Mouse (Mus musculus) lung, postnatal 14 days (tissue): Measurements from ENCODE around the gene Lhfpl5.
"Not testable (repeated sequence)": the region's sequence is repeated elsewhere in the genome, so short reads cannot be mapped to it uniquely, and the experiment has no call there.

ENCODE experiments used
- DNase-seq: peaks from one replicate; pipeline ENCODE4 v3.0.0; 2021

The Lhfpl5 gene

DNA sequence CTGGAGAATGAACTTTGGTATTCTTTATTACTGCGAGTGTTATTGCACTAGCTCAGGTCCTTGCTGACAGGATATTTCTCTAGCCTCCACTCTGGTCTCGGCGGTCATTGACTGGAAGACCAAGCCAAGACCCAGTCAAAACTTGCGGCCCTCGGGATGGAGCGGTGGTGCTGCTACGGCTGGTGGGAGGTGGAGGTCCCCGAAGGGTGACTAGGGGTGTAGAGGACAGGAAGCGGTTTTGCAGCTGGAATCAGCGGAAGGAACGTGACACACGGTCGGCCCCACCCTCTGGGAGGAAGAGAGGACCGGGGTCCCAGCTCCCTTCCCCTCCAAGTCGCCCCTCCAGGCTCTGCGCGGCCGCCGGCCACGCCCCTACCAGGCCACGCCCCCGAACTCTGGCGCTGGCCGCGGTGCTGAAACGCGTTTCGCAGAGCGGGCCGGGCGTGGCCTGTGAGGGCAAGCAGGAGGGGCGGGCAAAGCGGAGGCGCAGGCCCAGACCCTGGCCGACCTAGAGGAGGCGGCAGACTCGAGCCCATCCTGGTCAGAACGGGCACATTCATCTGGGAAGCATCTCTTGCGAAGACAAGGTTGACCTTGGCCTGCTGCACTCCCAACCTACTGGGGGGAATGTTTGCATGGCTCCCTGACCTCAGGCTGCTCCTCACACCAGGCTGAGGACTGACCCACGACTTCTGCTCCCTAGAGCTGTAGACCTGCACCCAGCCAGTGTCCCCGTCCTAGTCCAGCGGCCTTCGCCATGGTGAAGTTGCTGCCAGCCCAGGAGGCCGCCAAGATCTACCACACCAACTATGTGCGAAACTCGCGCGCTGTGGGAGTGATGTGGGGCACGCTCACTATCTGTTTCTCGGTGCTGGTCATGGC lies at the start of gene Lhfpl5:
Gene Lhfpl5, plus strand, starts transcription at position 398 of the 882 bp plus-strand sequence.
- peak; percentile 46 for DNase-seq

DNA sequence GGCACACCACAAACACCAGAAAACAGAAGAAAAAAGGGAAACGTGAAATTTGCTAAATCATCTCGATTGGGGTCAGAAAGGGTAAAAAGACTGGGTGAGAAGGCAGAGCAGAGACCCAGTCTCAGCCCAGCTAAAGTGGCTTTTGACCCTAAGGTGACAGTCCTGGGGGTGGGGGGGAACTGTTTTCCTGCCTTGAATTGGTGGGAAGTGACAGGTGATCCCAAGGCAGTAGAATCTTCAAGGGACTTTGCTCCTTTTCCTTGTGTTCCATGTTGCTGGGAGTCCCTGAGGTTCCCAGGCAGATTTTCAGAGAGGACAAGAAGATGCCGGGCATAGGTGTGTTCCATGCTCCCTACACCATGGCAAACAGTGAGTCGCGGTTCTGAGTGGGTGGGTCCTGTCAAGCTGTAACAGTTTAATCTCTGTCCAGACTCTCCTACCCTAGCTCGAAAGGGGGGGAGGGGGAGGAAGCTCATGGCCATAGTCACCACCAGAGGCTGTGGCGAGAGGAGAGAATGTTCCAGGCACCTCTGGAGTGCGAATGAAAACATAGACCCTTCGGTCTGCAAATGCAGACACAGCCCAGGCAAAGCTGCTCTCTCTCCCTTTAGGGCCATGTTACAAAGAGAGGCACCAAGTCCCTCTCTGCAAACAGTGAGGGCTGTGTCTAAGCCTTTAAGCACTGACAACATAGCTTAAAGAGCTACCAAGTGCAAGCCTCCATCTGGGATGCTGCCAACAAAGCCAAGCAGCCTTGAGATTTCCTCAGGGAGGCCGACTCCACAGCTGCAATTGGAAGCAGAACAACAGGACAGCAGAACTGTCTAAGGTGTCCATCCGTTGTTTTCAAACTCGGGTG lies 48.0 kb upstream of the Lhfpl5 start:
- no peak for DNase-seq

DNA sequence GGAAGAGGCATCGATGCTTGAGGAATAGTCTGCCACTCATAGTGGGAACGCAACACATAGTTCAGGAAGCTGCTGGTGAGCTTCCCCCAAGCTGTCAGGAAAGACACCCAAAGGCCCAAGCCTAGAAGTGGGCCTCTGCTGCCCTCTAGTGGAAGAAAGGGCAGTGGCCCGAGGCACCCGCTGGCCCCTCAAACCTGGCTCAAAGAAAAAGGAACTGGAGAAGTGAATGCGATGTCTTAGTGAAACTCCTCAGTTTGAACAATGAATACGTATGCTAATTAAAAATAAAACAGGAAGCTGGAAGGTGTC lies 47.4 kb upstream of the Lhfpl5 start:
- DNase-seq: peak; percentile 92

DNA sequence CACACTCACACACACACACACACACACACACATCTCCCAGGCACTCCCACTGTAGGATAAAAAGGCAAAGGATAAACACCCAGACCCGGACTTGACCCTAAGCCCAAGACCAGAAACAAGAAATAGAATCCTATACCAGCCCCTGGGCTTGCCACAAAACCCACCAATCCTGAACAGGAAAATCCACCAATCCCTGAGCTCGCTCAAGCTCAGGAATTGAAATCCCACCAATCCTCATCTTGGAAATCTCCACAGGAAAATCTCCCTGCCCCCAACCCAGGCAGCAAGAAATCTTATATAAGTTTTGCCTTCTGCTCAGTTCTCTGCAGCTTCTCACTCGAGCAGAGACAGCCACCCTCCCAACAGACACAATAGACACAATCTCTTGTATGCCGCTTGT lies 46.3 kb upstream of the Lhfpl5 start:
- no peak for DNase-seq

DNA sequence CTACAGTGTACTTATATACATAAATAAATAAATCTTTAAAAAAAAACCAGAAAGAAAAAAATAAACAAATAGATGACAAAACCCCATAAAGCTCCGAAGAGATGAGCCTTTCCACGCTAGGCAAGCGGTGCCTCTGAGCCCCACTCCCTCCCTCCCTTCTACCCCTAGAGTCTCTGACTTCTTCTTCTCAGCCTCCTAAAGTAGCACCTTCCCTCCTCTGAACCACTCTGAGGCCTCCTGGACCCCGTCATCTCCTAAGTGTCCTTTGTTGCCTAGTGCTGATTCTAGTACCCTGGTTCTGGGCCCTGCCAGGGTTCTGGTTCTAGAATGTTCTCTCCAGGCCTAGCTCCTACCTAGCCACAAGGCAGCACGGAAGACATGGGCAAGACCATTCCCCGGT lies 44.9 kb upstream of the Lhfpl5 start, which contains the start of gene Armc12:
Gene Armc12, plus strand, starts transcription at position 301 of the 400 bp plus-strand sequence.
- no peak for DNase-seq

DNA sequence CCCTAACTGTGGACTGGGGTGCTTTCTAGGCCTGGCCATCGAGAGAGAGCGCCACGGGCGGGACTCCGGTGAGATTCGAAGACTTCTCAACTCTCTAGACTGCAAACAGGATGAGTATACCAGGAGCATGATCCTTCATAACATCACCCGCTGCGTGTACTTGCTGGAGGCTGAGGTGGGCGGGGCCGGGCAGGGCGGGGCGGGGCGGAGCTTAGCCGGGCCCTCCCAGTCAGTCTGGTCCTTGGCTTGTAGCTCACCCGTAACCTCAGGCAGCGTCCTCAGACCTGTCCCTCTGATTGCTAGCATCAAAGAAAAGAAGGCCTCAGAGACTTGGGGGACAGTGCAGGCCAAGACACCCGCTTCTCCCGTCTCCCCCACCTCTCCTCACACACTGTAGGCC lies 43.5 kb upstream of the Lhfpl5 start:
- no peak for DNase-seq

DNA sequence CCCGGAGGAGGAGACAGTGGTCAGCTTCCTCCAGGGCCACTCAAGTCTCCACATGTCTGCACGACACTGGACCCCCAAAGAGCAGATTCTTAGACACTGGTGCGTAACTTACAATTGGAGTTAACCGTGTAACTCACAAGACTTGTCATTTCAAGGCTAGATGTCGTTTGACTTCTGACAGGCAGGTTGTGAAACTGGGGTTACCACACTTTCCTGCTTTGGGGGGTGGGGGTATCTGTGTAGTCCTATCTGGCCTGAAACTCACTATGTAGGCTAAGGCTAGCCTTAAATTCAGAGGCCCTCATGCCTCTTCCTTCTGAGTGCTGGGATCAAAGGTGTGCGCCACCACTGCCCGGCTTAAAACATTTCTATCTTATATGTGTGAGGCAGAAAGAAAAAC lies 42.9 kb upstream of the Lhfpl5 start:
- no peak for DNase-seq

DNA sequence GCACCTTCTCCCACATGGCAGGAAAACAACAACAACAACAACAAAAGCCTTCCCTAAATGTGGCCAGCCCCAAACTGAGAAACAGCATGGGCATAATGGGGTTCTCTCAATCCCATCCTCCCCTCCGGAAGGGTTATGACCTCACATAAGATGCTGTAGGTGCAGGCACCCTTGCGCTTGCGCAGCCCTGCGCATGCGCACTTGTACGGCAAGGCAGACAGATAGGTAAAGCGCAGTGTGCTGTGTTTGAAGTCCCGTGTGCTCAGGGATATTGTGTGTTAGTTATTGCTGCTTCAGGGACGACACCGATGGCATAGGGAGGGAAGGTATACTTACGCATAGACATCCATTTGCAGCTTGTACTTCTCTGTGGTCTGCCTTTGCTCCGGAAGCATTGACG lies 42.1 kb upstream of the Lhfpl5 start:
- no peak for DNase-seq

DNA sequence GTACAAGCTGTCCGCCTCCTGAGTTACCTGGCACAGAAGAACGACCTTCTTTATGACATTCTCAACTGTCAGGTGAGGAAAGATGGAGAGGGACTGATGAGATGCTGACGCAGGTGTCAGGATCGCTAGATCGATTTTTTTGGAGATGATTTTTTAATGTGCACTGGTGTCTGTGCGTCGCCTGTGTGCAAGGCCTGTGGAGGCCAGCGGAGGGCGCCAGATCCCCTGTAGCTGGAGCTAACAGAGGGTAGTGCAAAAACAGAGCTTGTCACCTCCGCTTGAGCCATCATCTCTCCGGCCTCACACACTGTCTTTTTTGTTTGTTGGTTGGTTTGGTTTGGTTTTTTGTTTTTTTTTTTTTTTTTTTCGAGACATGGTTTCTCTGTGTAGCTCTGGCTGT lies 37.6 kb upstream of the Lhfpl5 start:
- DNase-seq: no peak

DNA sequence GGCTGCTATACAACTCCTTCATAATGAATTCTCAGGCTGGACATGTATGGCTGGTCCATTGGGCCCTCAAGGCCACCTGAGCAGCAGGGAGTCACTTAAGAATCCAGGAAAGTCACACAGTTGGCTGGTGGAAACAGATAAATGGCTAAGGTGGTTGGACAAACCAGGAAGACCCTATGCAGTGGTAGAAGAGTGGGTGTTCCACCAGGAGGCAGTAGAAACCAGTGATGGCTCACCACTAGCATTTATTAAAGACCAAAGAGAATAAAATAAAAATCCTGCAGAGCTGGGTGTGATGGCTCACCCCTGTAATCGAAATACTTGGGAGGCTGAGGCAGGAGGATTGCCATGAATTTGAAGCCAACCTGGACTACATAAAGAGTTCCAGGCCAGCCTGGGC lies 28.5 kb upstream of the Lhfpl5 start:
- DNase-seq: peak; percentile 37

DNA sequence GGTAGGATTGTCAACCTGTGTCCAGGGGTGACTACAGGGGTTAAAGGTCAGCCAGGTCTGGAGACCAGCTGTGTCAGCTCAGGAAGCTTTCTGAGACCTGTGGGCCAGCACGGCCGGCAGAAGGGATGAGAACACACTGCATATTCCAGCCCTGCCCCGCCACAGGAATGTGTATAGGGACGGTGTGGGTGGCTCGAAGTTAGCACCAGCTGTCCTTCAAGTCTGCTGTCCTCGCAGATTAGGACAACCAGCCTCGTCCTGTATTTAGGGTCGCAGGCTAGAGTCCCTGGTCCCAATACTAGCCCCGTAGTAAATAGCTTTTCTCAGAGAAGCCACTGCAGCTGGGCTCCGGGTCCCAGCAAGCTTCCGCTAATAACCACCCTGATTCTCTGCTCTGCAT lies 26.9 kb upstream of the Lhfpl5 start:
- DNase-seq: no peak

DNA sequence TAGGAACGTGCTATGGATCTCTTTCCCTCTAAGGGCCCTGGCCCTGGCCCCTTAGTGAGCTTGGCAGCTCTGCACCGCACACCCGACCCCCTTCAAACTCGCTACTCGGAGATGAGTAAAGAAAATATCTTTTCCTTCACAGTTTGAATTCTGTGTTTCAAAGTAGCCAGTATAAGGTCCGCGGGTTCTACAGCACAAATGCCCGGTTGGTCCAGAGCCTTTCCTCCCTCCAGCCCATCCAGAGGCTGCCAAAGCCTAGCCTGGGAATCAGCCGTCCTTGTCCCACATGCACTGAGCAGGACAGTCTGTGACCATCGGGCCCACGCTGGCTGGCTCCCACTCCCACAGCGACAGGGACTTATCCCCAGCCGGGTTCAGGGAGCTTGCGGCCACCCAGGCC lies 26.3 kb upstream of the Lhfpl5 start, which contains the start of gene Clpsl2:
Gene Clpsl2, plus strand, starts transcription at position 301 of the 400 bp plus-strand sequence.
- no peak for DNase-seq

DNA sequence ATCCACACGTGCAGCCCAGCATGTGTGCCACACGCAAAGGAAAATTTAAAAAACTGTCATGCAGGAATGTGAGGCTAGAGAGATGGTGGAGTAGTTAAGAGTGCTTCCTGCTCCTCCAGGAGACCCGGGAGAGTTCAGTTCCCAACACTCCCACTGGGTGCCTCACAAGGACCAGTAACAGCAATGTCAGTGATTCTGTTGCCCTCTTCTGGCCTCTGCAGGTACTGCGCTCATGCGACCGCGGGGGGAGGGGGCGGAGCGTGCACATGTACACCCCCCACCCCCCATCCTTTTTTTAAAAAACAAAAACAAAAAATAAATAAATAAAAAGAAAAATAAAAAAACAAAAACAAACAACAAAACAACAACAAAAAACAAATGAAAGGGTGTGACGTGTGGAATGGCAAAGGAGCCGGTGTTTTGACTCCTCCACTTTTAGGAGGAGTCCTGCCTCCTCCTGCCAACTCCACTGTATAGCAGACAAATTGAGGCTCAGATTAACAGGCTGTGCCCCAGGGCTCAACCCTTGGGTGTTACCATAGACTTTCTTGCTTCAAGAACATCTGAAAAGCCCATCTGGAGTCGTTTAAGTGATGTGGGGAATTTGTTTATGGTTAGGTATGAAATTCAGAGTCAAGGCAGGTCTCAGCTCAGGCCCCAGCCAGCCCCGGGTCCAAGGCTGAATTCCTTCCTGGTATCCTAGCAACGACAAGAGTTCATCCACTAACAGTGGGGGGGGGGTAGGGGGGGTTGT lies 22.2 kb upstream of the Lhfpl5 start:
- DNase-seq: peak; percentile 79

DNA sequence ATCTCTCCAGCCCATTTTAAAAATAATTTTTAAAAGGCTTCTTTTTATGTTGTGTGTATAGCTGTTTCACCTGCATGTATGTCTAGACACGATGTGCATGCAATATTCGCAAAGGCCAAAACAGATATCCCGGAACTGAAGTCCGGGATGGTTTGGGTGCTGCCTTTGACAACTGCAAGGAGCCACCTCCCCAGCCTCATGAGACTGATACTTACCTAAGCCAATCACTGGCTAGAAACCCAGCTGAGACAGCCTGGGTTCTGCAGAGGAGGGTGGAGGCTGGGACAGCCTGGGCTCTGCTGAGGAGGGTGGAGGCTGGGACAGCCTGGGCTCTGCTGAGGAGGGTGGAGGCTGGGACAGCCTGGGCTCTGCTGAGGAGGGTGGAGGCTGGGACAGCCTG lies 21.4 kb upstream of the Lhfpl5 start:
- DNase-seq: not testable (repeated sequence)

DNA sequence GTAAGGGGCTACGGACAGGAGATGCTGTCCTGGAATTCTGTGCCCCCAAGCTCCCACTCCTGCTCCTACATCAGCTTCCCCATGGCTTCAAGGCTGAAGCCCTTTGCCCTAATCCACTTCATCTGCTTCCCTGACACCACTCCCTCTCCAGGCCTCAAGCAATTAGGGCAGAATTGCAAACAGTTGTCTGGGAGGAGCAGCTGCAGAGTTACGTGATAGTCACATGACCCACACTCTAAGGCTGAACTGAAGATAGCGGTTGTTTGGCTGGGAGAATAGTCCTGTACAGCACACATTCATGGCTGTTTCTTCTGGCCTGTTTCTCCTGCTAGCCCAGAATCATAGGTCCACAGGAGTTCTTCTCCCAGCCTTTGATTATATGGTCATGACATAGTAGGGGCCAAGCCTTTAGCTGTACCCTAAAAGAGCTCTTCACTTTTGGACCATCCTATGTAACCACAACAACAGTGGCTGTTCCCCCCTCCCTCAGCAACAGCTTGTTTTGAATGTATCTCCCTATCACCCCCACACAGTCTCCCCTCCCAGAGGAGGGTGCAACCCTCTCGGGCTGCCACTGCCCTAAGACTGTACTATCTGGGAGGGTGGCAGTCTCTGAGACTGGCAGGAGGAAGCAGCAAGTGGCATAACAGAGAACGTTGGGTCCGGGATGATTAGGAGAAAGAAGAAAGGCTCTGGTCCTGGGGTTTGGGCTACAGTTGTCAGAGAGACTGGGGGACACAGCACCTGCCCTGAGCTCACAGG lies 18.6 kb upstream of the Lhfpl5 start:
- no peak for DNase-seq

DNA sequence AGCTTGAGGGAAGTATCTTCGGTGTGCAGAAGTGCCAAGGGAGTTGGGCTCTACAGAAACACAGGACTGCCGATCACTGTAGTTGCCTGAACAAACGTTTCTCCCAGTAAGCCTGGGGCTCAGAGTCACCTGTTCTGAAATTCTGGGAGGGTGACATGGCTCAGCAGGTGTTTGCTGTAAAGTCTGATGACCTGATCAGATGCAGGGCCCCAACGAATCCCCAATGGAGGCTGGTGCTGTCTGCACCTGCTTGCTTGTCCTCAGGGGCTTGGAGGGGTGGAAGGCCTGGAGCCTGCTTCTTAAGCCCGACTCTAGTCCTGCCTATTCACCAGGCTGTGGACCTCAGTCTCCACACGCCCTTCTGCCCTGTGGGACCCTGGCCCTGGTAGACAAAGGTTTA lies 17.7 kb upstream of the Lhfpl5 start:
- no peak for DNase-seq

DNA sequence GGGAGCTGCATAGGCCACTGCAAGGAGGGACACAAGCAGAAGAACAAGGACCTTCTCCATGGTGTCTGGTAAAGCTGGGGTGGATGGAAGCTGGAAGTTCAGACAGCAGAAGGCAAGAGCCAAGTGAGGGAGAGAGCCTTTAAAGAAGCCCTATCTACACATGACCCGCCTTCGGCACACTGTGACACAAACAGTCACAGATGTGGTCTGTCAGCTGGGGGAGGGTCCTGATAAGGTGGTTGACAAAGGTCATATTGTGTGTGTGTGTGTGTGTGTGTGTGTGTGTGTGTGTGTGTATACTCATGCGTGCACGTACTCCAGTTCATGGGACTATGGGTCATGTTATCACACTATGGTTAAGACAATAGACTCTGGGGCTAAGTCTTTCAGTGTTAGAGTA lies 14.8 kb upstream of the Lhfpl5 start, which contains the start of gene Clps:
Gene Clps, minus strand, starts transcription at position 169 of the 400 bp plus-strand sequence.
- no peak for DNase-seq

DNA sequence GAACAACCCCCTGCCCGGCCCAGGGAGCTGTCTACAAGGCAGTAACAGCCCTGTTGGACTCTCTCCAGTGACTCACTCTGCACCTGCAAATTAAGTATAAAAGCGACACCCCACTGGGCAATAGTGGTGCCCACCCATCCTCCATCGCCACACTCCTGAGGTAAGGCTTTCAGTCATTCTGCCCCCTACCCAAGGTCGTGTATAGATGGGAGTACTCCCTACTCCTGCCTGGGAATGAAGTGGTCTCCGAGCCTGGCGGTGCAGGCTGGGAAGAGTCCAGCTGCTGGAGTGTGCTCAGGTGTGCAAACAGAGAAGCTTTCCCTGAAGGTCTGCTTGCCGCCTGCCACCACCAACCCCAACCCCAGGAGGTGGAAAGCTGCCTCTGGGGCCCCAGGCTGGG lies 13.8 kb upstream of the Lhfpl5 start:
- DNase-seq: no peak

DNA sequence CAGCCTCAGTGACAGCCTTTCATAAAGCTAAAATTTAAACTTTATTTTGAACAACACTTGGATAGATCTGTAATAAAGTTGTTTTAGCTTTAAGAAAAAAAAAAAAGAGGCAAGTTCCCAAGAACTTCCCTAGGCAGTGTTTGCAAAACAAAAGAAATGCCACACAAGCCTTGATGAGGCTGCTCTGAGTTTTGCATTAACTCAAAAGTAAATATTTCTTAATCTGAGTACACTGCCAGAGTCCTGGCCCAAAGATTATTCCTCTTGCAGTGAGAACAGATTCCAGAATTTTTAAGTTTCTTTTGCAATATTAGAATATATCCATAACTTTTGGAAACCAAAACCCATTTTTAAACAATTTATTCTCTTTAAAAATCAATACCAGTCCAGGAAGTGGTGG lies 10.3 kb upstream of the Lhfpl5 start:
- no peak for DNase-seq

DNA sequence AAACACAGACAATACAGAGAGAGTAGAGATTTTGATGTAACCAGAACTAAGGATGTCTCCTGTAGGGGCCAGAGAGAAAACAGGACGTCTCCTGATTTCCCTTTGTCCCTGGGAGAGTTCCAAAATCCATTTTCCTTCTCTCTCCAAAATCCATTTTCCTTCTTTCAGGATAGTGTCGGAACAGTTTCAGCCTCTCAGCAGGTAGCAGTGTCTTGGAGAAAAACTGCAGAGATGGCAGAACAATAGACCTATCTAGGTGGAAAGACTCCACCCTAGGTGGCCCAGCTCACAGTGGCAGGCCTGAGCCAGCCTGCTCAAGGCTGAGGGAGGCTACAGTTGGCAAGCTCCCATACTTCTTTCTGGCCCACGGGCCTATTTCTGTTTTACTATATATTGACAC lies 7.9 kb upstream of the Lhfpl5 start:
- no peak for DNase-seq

DNA sequence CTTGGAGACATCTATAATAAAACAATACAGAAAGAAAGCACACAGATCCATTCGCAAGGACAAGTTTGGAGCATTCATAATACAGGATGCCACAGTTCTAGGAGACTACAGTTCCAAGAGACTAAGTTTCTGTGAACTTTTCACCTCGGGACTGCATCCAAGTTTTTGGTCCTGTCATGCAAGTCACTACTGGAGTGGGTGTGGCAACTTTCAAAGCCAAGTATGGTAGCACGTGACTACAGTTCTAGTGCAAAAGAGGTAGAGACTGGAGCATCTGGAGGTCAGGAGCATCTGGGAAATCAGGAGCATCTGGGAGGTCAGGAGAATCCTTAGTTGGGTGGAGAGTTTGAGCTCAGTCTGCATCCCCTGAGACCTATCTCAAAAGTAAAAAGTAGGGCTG lies 3.6 kb upstream of the Lhfpl5 start:
- DNase-seq: no peak

DNA sequence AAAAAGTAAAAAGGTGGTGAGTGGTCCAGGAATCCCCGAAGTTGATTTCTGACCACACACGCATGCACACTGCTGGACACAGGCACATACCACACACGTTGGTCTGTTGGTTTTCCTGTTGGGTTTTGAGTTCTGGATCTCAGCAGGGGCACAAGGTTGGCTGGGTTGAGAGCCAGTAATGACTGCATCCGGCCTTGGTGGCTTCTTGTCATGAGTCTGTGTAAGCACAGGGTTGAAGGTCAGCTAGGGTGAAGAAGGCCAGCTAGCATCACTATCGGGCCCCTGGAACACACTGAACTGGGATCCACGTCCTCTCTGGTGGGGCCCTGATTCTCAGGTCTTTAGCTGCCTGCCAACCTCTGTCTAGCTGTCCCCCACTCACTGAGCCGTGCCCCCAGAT lies 2.9 kb upstream of the Lhfpl5 start:
- DNase-seq: no peak
